Mouse (Mus musculus) MEL (cell line): ENCODE results near the gene Ammecr1. TPM values are rescaled to one million over a fixed set of nuclear protein-coding genes. Genes with fewer than 3 reads are reported as not detected.

Experiments
- DNase-seq: peaks from one replicate; pipeline ENCODE4 v3.0.0; 2011; ENCODE audit warnings: low read depth, low spot score
- H3K27ac ChIP-seq: 2 replicates; pipeline ENCODE4 v1.5.1; 2012; ENCODE audit warnings: low read depth, mild to moderate bottlenecking, control low read depth, low read length, moderate library complexity; ENCODE audit not compliant: control insufficient read depth
- H3K27me3 ChIP-seq, 2 experiments: fragments of 150-350 bp in 1 of 2; sonication (generic) in 1 of 2; 2 replicates each; pipeline ENCODE4 v1.6.1; 2012; ENCODE audit warnings: low read length in 2 of 2, mild to moderate bottlenecking in 2 of 2, improper control_type of control experiment in 1 of 2, moderate library complexity in 1 of 2; ENCODE audit not compliant: insufficient read depth in 2 of 2, control insufficient read depth in 1 of 2
- H3K36me3 ChIP-seq, 2 experiments: 2 replicates each; pipeline ENCODE4 v1.6.1; 2012 to 2014; ENCODE audit warnings: low read length in 2 of 2, improper control_type of control experiment in 1 of 2, inconsistent platforms in 1 of 2, mild to moderate bottlenecking in 1 of 2; ENCODE audit not compliant: insufficient read depth in 2 of 2, control insufficient read depth in 1 of 2
- H3K4me1 ChIP-seq, 2 experiments: fragments of 150-350 bp in 1 of 2; sonication (generic) in 1 of 2; 2 replicates each; pipeline ENCODE4 v1.6.1; 2012; ENCODE audit warnings: low read length in 2 of 2, improper control_type of control experiment in 1 of 2, mild to moderate bottlenecking in 1 of 2; ENCODE audit not compliant: insufficient read depth in 2 of 2, control insufficient read depth in 1 of 2
- H3K4me3 ChIP-seq, 2 experiments: fragments of 150-350 bp in 1 of 2; sonication (generic) in 1 of 2; 2 replicates each; pipeline ENCODE4 v1.5.1; 2012; ENCODE audit warnings: low read depth in 2 of 2, low read length in 2 of 2, mild to moderate bottlenecking in 2 of 2, moderate library complexity in 2 of 2, control low read depth in 1 of 2, improper control_type of control experiment in 1 of 2; ENCODE audit not compliant: control insufficient read depth in 1 of 2, insufficient read depth in 1 of 2
- H3K79me2 ChIP-seq: 2 replicates; pipeline ENCODE4 v1.6.1; 2012; ENCODE audit warnings: mild to moderate bottlenecking, low read length, moderate library complexity; ENCODE audit not compliant: control insufficient read depth, poor library complexity, insufficient read depth
- H3K9ac ChIP-seq: 2 replicates; pipeline ENCODE4 v1.6.1; 2012; ENCODE audit warnings: low read depth, mild to moderate bottlenecking, control low read depth, low read length, moderate library complexity; ENCODE audit not compliant: control insufficient read depth, poor library complexity, severe bottlenecking
- H3K9me3 ChIP-seq: fragments of 150-350 bp; sonication (generic); replicated peaks from 2 replicates; pipeline ENCODE4 v1.6.1; 2012; ENCODE audit warnings: mild to moderate bottlenecking, low read length, improper control_type of control experiment, moderate library complexity; ENCODE audit not compliant: insufficient read depth
- BHLHE40 ChIP-seq: IDR thresholded peaks from 2 replicates; pipeline ENCODE4 v1.6.1; 2012; ENCODE audit warnings: low read depth, mild to moderate bottlenecking, inconsistent platforms, low read length, improper control_type of control experiment, borderline replicate concordance
- CHD1 ChIP-seq: IDR thresholded peaks from 2 replicates; pipeline ENCODE4 v1.6.1; 2012; ENCODE audit warnings: low read depth, mild to moderate bottlenecking, inconsistent platforms, low read length, improper control_type of control experiment
- CHD2 ChIP-seq: IDR thresholded peaks from 2 replicates; pipeline ENCODE4 v1.6.1; 2011; ENCODE audit warnings: low read length, improper control_type of control experiment
- CTCF ChIP-seq, 3 experiments: IDR thresholded peaks in 2 of 3; conservative IDR thresholded peaks in 1 of 3; 2 replicates each; pipeline ENCODE4 v1.5.1; 2011 to 2012; ENCODE audit warnings: low read length in 3 of 3, low read depth in 2 of 3, mild to moderate bottlenecking in 2 of 3, improper control_type of control experiment in 1 of 3, inconsistent platforms in 1 of 3, mixed read lengths in 1 of 3, moderate library complexity in 1 of 3; ENCODE audit not compliant: control insufficient read depth in 1 of 3, insufficient read depth in 1 of 3, poor library complexity in 1 of 3, severe bottlenecking in 1 of 3
- E2F4 ChIP-seq: IDR thresholded peaks from 2 replicates; pipeline ENCODE4 v1.6.1; 2011; ENCODE audit warnings: low read depth, low read length, improper control_type of control experiment, borderline replicate concordance
- EP300 ChIP-seq, 2 experiments: IDR thresholded peaks; 2 replicates each; pipeline ENCODE4 v1.6.1; 2011; ENCODE audit warnings: improper control_type of control experiment in 2 of 2, low read length in 2 of 2, low read depth in 1 of 2, mild to moderate bottlenecking in 1 of 2
- ETS1 ChIP-seq: IDR thresholded peaks from 2 replicates; pipeline ENCODE4 v1.6.1; 2012; ENCODE audit warnings: low read depth, mild to moderate bottlenecking, inconsistent platforms, low read length, improper control_type of control experiment, moderate library complexity
- GABPA ChIP-seq: IDR thresholded peaks from 2 replicates; pipeline ENCODE4 v1.6.1; 2012; ENCODE audit warnings: low read depth, mild to moderate bottlenecking, inconsistent platforms, low read length, improper control_type of control experiment, moderate library complexity
- GATA1 ChIP-seq: IDR thresholded peaks from 2 replicates; pipeline ENCODE4 v1.6.1; 2011; ENCODE audit warnings: low read depth, low read length, improper control_type of control experiment
- HCFC1 ChIP-seq: IDR thresholded peaks from 2 replicates; pipeline ENCODE4 v1.6.1; 2012; ENCODE audit warnings: low read depth, mild to moderate bottlenecking, inconsistent platforms, low read length, improper control_type of control experiment, moderate library complexity
- KAT2A ChIP-seq: conservative IDR thresholded peaks from 2 replicates; pipeline ENCODE4 v1.6.1; 2012; ENCODE audit warnings: low read depth, low read length, improper control_type of control experiment, inconsistent platforms
- MAZ ChIP-seq: IDR thresholded peaks from 2 replicates; pipeline ENCODE4 v1.6.1; 2012; ENCODE audit warnings: low read depth, mild to moderate bottlenecking, inconsistent platforms, low read length, improper control_type of control experiment
- MEF2A ChIP-seq: IDR thresholded peaks from 2 replicates; pipeline ENCODE4 v1.6.1; 2014; ENCODE audit warnings: low read depth, mild to moderate bottlenecking, inconsistent platforms, low read length, improper control_type of control experiment; ENCODE audit not compliant: poor library complexity, insufficient replicate concordance, severe bottlenecking; ENCODE audit errors: extremely low read depth
- MXI1 ChIP-seq: IDR thresholded peaks from 2 replicates; pipeline ENCODE4 v1.6.1; 2011; ENCODE audit warnings: mild to moderate bottlenecking, low read depth, low read length, improper control_type of control experiment
- MYB ChIP-seq: IDR thresholded peaks from 2 replicates; pipeline ENCODE4 v1.6.1; 2011; ENCODE audit warnings: mild to moderate bottlenecking, low read depth, low read length, improper control_type of control experiment
- POLR2AphosphoS2 ChIP-seq: IDR thresholded peaks from 2 replicates; pipeline ENCODE4 v1.6.1; 2011; ENCODE audit warnings: low read length, improper control_type of control experiment
- POLR2AphosphoS5 ChIP-seq: IDR thresholded peaks from 2 replicates; pipeline ENCODE4 v1.6.1; 2012; ENCODE audit warnings: low read depth, borderline replicate concordance, mild to moderate bottlenecking, inconsistent platforms, low read length, moderate library complexity, mixed read lengths
- RAD21 ChIP-seq: IDR thresholded peaks from 2 replicates; pipeline ENCODE4 v1.6.1; 2011; ENCODE audit warnings: mild to moderate bottlenecking, low read depth, low read length, improper control_type of control experiment
- SIN3A ChIP-seq: IDR thresholded peaks from 2 replicates; pipeline ENCODE4 v1.6.1; 2012; ENCODE audit warnings: low read length, improper control_type of control experiment, inconsistent platforms
- SMC3 ChIP-seq: IDR thresholded peaks from 2 replicates; pipeline ENCODE4 v1.6.1; 2011; ENCODE audit warnings: low read depth, low read length, improper control_type of control experiment
- TAL1 ChIP-seq: IDR thresholded peaks from 2 replicates; pipeline ENCODE4 v1.6.1; 2012; ENCODE audit warnings: mild to moderate bottlenecking, inconsistent platforms, low read length, moderate library complexity, mixed read lengths
- TBP ChIP-seq: IDR thresholded peaks from 2 replicates; pipeline ENCODE4 v1.8.0; 2011; ENCODE audit warnings: low read depth, low read length, improper control_type of control experiment
- TCF12 ChIP-seq: IDR thresholded peaks from 2 replicates; pipeline ENCODE4 v1.6.1; 2014; ENCODE audit warnings: low read depth, mild to moderate bottlenecking, inconsistent platforms, low read length, improper control_type of control experiment, moderate library complexity
- UBTF ChIP-seq: IDR thresholded peaks from 2 replicates; pipeline ENCODE4 v1.6.1; 2012; ENCODE audit warnings: low read depth, mild to moderate bottlenecking, inconsistent platforms, low read length, improper control_type of control experiment, moderate library complexity, borderline replicate concordance; ENCODE audit not compliant: insufficient read depth
- USF1 ChIP-seq: IDR thresholded peaks from 2 replicates; pipeline ENCODE4 v1.6.1; 2014; ENCODE audit warnings: low read depth, mild to moderate bottlenecking, inconsistent platforms, low read length, improper control_type of control experiment, moderate library complexity
- USF2 ChIP-seq, 2 experiments: IDR thresholded peaks; 2 replicates each; pipeline ENCODE4 v1.6.1; 2011 to 2012; ENCODE audit warnings: improper control_type of control experiment in 2 of 2, low read length in 2 of 2, borderline replicate concordance in 1 of 2, inconsistent platforms in 1 of 2, low read depth in 1 of 2, mild to moderate bottlenecking in 1 of 2; ENCODE audit not compliant: insufficient read depth in 1 of 2
- ZC3H11A ChIP-seq: IDR thresholded peaks from 2 replicates; pipeline ENCODE4 v1.6.1; 2012; ENCODE audit warnings: low read depth, mild to moderate bottlenecking, inconsistent platforms, low read length, improper control_type of control experiment
- ZKSCAN1 ChIP-seq: IDR thresholded peaks from 2 replicates; pipeline ENCODE4 v1.6.1; 2012; ENCODE audit warnings: low read depth, mild to moderate bottlenecking, inconsistent platforms, low read length, improper control_type of control experiment, moderate library complexity
- ZMIZ1 ChIP-seq: IDR thresholded peaks from 2 replicates; pipeline ENCODE4 v1.6.1; 2012; ENCODE audit warnings: low read depth, mild to moderate bottlenecking, inconsistent platforms, low read length, improper control_type of control experiment, moderate library complexity
- polyA plus RNA-seq, 2 experiments: library from polyadenylated mRNA; stranded (reverse) in 1 of 2; unstranded in 1 of 2; fragments of >175 nt in 1 of 2; fragments of >200 nt in 1 of 2; gene quantifications; 2 replicates each; pipeline versions ENCODE4 v1.2.1 to v1.2.4; 2012; ENCODE audit warnings: low replicate concordance in 2 of 2, low read depth in 1 of 2; ENCODE audit not compliant: insufficient read length in 2 of 2, insufficient read depth in 1 of 2, missing spikeins in 1 of 2
- total RNA-seq: library from RNA; depleted of rRNA; stranded (reverse); fragments of 300-350 nt; gene quantifications from 2 replicates; pipeline ENCODE4 v1.2.3, GENCODE M21; 2012

Gene Ammecr1
- total and polyA plus RNA-seq, 3 experiments = 15.1 to 62.1 (median 23.6) TPM

- Histone ChIP-seq H3K79me2 (peaks cover 3% of the 10 kb centered on the region), H3K9me3 (no peaks in the 10 kb centered on the region), H3K27me3 (no peaks in the 10 kb centered on the region), H3K27ac (no peak overlapping the region; the same call in 1 of the 2 replicates), H3K36me3 (peaks cover 3 to 23% of the 10 kb centered on the region in 2 experiments; a peak in 3 of 4 replicates), H3K9ac (no peak overlapping the region), H3K4me1 (peaks cover 7 to 24% of the 10 kb centered on the region in 2 experiments; a peak in 3 of 4 replicates), H3K4me3 (no peak overlapping the region)
- DNase-seq = no peak
- TF ChIP-seq KAT2A (no peak), CHD1 (no peak), SIN3A (no peak), ZMIZ1 (no peak), USF2 (IDR thresholded peaks at IDR 0.05; ENCODE audit: borderline replicate concordance in 1 of 2, insufficient read depth in 1 of 2, low read depth in 1 of 2, low read length in 2 of 2) (no peak), EP300 (IDR thresholded peaks at IDR 0.05; ENCODE audit: low read depth in 1 of 2, low read length in 2 of 2) (no peak), POLR2AphosphoS5 (no peak), RAD21 (no peak), GATA1 (no peak), MYB (no peak), MEF2A (no peak)
Measured at GRCm38 (mm10) chrX:142830572-142830971, 136.0 kb downstream of the Ammecr1 start.

GRCm38 (mm10) chrX:142829866-142830470 lies 136.6 kb downstream of the Ammecr1 start:
- Histone ChIP-seq H3K79me2 (peaks cover 3% of the 10 kb centered on the region), H3K9ac (no peak overlapping the region; the same call in 1 of the 2 replicates), H3K4me1 (peaks cover 7 to 24% of the 10 kb centered on the region in 2 experiments; a peak in 3 of 4 replicates), H3K27ac (peak overlapping the region; percentile 72), H3K27me3 (no peaks in the 10 kb centered on the region), H3K36me3 (peaks cover 3 to 23% of the 10 kb centered on the region in 2 experiments; a peak in 3 of 4 replicates), H3K9me3 (no peaks in the 10 kb centered on the region), H3K4me3 (no peak overlapping the region)
- DNase-seq = peak; percentile 59
- peak; percentile 78 for TF ChIP-seq ETS1
- TF ChIP-seq SIN3A = peak; percentile 61
- no peak for TF ChIP-seq USF2 (IDR thresholded peaks at IDR 0.05; ENCODE audit: borderline replicate concordance in 1 of 2, insufficient read depth in 1 of 2, low read depth in 1 of 2, low read length in 2 of 2)
- TF ChIP-seq CTCF (IDR thresholded peaks at IDR 0.05 in 2 of 3, conservative IDR thresholded peaks at IDR 0.05 in 1 of 3; ENCODE audit: control insufficient read depth in 1 of 3, insufficient read depth in 1 of 3, low read depth in 2 of 3, low read length in 3 of 3, poor library complexity in 1 of 3, severe bottlenecking in 1 of 3) = no peak
- TF ChIP-seq USF1 = no peak
- TF ChIP-seq GABPA = no peak
- TF ChIP-seq POLR2AphosphoS2 = no peak
- no peak for TF ChIP-seq MAZ
- no peak for TF ChIP-seq E2F4
- no peak for TF ChIP-seq ZKSCAN1
- TF ChIP-seq ZC3H11A = no peak
- no peak for TF ChIP-seq TBP
- no peak for TF ChIP-seq HCFC1
- no peak for TF ChIP-seq CHD1
- no peak for TF ChIP-seq UBTF
- TF ChIP-seq BHLHE40 = no peak
- TF ChIP-seq CHD2 = no peak; the same call in 1 of the 2 replicates
- peak; percentile 15 for TF ChIP-seq SMC3
- no peak for TF ChIP-seq TAL1
- no peak for TF ChIP-seq KAT2A
- no peak for TF ChIP-seq ZMIZ1
- TF ChIP-seq TCF12 = peak; percentile 69
- TF ChIP-seq MXI1 = peak; percentile 54
- TF ChIP-seq EP300 (IDR thresholded peaks at IDR 0.05; ENCODE audit: low read depth in 1 of 2, low read length in 2 of 2) = peak; percentile 86 to 92
- no peak for TF ChIP-seq MEF2A
